Mouse (Mus musculus) thymus, postnatal 25 days (tissue): ENCODE data around the gene Plod2.

Experiments used
- DNase-seq: peaks from one replicate; pipeline ENCODE4 v3.0.0; 2022

Plod2 gene

DNA sequence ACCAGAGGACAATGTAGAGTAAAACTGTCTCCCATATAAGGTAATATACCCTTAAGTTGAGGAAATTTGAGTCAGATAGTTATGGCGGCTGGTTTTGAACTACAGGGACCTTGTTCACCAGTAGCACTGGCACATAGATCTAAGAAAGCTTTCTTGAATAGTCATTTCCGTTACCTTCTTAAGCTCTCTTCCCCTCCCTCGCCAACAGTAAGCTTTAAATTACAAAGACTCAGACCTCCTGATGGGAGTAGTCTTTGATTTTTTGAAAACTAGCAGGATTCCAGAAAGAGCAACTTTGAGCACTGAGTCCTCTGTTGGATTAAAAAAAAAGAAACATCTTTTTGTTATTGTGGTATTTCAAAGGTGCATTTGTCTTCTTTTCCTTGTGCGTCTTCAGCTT lies 61.5 kb downstream of the Plod2 start:
- no peak for DNase-seq

- DNase-seq = peak; percentile 21
Observed at GRCm38 (mm10) chr9:92610628-92611267, 68.7 kb downstream of the Plod2 start.

DNA sequence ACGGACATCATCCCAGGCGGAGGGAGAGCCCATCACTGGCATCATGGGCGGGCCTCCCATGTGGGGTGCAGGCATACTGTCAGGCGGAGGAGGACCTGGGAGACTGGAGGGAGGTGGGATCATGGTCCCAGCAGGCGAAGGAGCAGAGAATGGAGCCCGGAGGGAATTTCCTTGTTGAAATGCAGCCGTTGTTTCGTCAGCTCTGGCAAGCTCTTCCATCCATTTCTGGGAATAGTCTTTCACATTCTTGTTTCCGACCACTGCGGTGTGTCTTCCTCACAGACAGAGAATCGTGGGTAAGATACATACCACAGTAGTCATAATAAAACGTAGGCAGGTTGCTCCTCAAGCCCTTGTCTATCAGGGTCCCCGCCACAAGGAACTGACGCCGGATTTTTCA lies 70.6 kb downstream of the Plod2 start:
- no peak for DNase-seq

GRCm38 (mm10) chr9:92613206-92613605 lies 71.2 kb downstream of the Plod2 start:
- no peak for DNase-seq

GRCm38 (mm10) chr9:92616418-92616817 lies 74.4 kb downstream of the Plod2 start:
- no peak for DNase-seq

- DNase-seq = no peak
Observed at GRCm38 (mm10) chr9:92617376-92617775, 75.4 kb downstream of the Plod2 start.

DNA sequence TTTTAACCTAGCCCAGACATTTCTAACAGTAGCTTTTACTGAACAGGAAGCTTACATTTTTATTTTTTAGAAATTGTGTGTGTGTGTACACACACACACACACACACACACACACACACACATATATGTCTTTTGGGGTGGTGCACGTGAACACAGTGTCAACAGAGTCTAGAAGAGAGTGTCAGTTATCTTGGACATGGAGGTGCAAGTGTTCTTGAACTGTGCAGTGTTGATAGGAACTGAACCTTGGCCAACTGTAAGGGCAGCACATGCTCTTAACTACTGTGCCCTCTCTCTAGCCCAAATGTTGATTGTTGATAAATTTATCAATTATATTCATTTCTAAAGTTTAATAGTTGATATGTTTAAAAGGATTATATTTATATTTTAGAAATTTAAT lies 78.1 kb downstream of the Plod2 start:
- DNase-seq = no peak

DNA sequence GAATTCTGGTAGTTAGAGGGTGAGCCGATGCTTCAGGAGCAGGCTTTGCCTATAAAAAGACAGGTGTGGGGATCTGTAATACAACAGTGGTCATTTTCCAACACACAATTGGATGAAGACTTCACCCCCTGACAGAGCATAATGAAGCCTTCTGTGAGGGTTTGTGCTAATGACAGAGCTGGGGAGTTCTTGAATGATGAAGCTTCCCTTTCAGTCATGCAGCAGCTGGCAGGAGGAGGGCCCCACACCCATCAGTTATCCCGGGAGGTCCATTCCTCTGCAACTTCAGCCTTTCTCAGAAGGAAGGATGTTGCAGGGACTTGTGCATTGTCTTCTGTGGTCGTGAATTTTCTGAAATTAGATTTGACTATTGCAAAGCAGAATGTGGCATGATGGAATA lies 79.2 kb downstream of the Plod2 start:
- DNase-seq = no peak

DNA sequence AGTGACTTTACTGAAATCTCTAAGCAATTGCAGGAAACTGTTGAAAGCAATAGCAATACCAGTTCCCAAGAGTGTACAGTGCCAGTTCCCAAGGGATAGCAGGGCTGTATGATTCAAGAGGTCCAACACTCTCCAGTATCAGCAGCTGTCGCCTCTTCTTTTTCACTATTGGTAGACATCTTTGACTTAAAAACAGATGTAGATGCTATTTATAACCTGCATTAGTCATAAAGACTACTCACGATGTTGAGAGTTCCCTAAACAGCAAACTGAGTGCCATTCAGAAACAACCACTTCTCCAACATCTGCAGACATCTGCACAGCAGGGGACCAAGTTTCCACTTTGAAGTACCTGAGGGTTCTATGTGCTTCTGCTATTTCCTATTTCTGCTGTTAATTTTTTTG lies 79.9 kb downstream of the Plod2 start:
- DNase-seq = no peak

GRCm38 (mm10) chr9:92634792-92635191 lies 92.8 kb downstream of the Plod2 start:
- DNase-seq = no peak

- no peak for DNase-seq
Observed at GRCm38 (mm10) chr9:92639200-92639897, 97.3 kb downstream of the Plod2 start.

- no peak for DNase-seq
Observed at GRCm38 (mm10) chr9:92641717-92642116, 99.7 kb downstream of the Plod2 start.
